Mouse (Mus musculus): ENCODE measurements at regions not wholly inside any gene's neighbourhood (a gene's known extent, or its start where the extent isn't known, plus 50 kb on each side); places are given as distances from the start of the nearest gene placed in this dataset.
"Not testable (repeated sequence)": the region's sequence is repeated elsewhere in the genome, so short reads cannot be mapped to it uniquely, and the experiment has no call there.

DNA sequence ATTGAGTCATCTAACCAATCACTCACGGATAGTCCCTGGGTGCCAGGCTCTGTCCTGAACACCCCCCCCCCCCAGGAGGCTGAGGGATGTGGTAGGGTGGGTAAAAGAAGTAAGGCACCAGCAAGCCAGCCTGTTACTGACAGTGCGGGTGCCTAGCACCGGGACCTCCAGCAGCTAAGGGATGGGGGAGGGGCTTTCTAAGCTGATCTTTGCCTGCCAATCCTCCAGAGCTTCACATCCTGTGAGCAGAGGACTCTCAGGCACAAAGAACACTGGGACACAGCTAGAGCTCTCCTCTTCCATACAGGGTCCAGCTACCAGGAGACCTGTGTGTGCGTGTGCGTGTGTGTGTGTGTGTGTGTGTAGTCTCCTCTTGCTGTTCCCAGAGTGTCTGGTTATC, 215.9 kb downstream of the Matn1 start:
- DNase-seq (ENCODE audit: low spot score, missing footprints): peak; percentile 89
- Histone ChIP-seq H3K4me1 (ENCODE audit: control insufficient read depth, insufficient read depth, low read length) (peaks cover 18% of the 10 kb centered on the region), H3K9me3 (ENCODE audit: control insufficient read depth, low read length) (no peaks in the 10 kb centered on the region), H3K36me3 (ENCODE audit: control insufficient read depth, insufficient read depth, low read length) (no peaks in the 10 kb centered on the region), H3K27me3 (ENCODE audit: control insufficient read depth, insufficient read depth, low read length) (no peaks in the 10 kb centered on the region), H3K27ac (ENCODE audit: low read depth, low read length) (no peak overlapping the region), H3K9ac (ENCODE audit: low read length) (peak overlapping the region; percentile 5; the same call in 1 of the 2 replicates), H3K4me2 (no peak overlapping the region), H3K4me3 (ENCODE audit: low read depth, low read length) (no peak overlapping the region)
- 19% methylated on average over 5 of the region's 5 CpGs for WGBS
- ATAC-seq (ENCODE audit: low FRiP score): peak; percentile 64

DNA sequence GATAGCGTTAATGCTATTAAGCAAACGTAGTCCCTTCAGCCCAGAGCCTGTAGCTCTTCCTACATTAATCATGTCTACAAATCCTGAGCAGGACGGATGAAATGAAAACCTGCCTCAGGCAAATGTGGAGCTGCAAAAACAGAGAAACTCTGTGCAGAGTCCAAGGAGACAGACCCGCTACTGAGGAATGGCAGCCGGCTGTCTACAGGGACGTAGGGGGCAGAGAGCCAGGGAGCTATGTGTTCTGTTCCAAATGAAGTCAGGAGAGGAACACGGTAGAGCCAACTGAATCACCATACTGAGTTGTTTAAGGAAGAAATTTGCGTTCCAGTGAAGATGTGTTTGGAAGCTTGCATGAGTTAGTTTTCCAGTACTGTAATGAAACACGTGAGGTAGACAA, 217.3 kb downstream of the Matn1 start:
- Histone ChIP-seq H3K27ac (ENCODE audit: low read depth, low read length) (no peak overlapping the region), H3K4me3 (ENCODE audit: low read depth, low read length) (no peak overlapping the region), H3K9me3 (ENCODE audit: control insufficient read depth, low read length) (no peaks in the 10 kb centered on the region), H3K4me1 (ENCODE audit: control insufficient read depth, insufficient read depth, low read length) (peaks cover 18% of the 10 kb centered on the region), H3K4me2 (no peak overlapping the region), H3K27me3 (ENCODE audit: control insufficient read depth, insufficient read depth, low read length) (no peaks in the 10 kb centered on the region), H3K9ac (ENCODE audit: low read length) (no peak overlapping the region), H3K36me3 (ENCODE audit: control insufficient read depth, insufficient read depth, low read length) (no peaks in the 10 kb centered on the region)
- 89% methylated on average over 9 of the region's 9 CpGs for WGBS
- ATAC-seq (ENCODE audit: low FRiP score): no peak
- no peak for DNase-seq (ENCODE audit: low spot score, missing footprints)

DNA sequence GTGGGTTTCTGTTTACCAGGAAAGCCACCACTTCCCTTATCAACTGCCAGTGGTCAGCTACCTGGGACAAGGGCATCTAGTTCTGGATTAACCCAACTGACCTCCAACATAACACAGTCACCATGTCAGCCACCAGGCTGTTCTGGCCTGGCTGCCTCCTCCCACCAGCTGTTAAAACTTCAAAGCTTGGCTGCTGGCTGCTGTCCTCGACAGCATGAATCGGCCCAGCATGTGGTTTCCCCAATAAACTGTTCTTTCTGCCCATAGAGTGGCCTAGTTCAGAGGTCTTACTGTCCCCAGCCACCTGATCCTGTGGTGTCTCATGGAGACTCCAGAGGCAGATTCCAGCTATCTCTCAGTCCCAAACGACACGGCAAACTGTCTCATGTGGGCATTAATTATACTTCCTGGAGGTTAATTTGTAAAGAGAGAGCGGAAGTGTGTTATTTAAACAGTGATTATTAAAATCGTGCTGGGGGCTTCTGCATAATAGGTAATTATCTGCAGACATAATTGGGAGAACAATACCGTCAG, 219.7 kb downstream of the Matn1 start:
- no peak for DNase-seq (ENCODE audit: low spot score, missing footprints)
- H3K4me3 ChIP-seq (ENCODE audit: low read depth, low read length): no peak overlapping the region
- 31% methylated on average over 7 of the region's 7 CpGs for WGBS

DNA sequence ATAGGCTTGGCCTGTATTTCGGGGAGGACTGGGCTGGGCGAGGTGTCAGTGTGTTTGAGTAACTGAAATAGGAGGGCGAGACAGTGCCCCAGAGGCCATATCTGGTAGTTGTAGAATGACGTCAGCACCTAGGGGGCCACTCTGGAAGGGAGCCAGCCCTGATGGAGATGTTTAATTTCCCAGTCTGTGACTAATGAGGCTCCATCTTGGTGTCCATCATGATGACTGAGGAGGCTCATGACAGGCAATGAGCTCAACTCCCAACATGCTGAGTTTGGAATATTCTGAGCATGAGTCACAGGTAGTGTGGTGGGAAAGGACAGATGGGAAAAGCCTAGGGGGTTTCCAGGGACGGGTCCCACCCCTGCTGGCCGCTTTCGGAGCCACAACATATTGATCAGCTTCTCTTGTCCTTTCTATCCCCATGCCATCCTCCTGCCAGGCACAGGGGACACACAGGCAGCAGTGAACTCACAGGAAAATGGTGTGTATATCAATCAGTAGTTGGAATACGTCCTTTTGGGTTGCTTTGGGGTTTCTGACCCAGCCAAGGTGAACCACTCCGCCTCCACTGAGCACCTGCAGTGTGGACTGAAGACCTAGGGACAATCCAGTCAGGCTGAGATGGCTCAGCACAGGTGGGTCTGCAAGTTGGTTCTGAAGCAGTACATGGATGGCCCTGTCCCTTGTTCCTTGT, 222.5 kb downstream of the Matn1 start:
- DNase-seq (ENCODE audit: low spot score, missing footprints) (peak; percentile 54), ATAC-seq (ENCODE audit: low FRiP score) (no peak)
- no peak overlapping the region for H3K27ac ChIP-seq (ENCODE audit: low read depth, low read length)
- H3K4me1 ChIP-seq (ENCODE audit: control insufficient read depth, insufficient read depth, low read length): peaks cover 8% of the 10 kb centered on the region
- WGBS: 84% methylated on average over 9 of the region's 9 CpGs
- no peaks in the 10 kb centered on the region for H3K9me3 ChIP-seq (ENCODE audit: control insufficient read depth, low read length)
- no peak overlapping the region for H3K4me3 ChIP-seq (ENCODE audit: low read depth, low read length)
- no peak overlapping the region for H3K9ac ChIP-seq (ENCODE audit: low read length)
- H3K27me3 ChIP-seq (ENCODE audit: control insufficient read depth, insufficient read depth, low read length): no peaks in the 10 kb centered on the region
- no peaks in the 10 kb centered on the region for H3K36me3 ChIP-seq (ENCODE audit: control insufficient read depth, insufficient read depth, low read length)
- H3K4me2 ChIP-seq: no peak overlapping the region

More for the DNA sequence above, 219.7 kb downstream of the Matn1 start:
- H3K4me1 ChIP-seq (ENCODE audit: control insufficient read depth, insufficient read depth, low read length): peaks cover 18% of the 10 kb centered on the region
- no peaks in the 10 kb centered on the region for H3K36me3 ChIP-seq (ENCODE audit: control insufficient read depth, insufficient read depth, low read length)
- H3K27ac ChIP-seq (ENCODE audit: low read depth, low read length): no peak overlapping the region
- H3K4me2 ChIP-seq: no peak overlapping the region
- no peak overlapping the region for H3K9ac ChIP-seq (ENCODE audit: low read length)
- no peaks in the 10 kb centered on the region for H3K27me3 ChIP-seq (ENCODE audit: control insufficient read depth, insufficient read depth, low read length)
- ATAC-seq (ENCODE audit: low FRiP score): no peak
- H3K9me3 ChIP-seq (ENCODE audit: control insufficient read depth, low read length): no peaks in the 10 kb centered on the region

DNA sequence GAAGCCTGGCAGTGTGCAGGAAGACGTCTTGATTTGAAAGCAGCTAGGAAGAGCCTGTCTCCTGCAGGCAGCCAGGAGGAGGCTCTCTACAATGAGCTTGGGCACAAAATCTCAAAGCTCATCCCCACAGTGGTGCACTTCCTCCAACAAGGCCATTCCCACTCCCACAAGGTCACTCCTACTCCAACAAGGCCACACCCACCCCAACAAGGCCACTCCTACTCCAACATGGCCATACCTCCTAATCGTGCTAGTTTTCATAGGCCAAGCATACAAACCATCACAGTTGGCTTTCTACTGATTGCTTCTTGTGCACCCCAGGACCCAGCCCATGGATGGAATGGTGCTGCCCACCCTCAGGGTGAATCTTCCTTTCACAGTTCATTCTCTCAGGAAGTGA, 223.7 kb downstream of the Matn1 start:
- DNase-seq (ENCODE audit: low spot score, missing footprints) (no peak), ATAC-seq (ENCODE audit: low FRiP score) (no peak)
- Histone ChIP-seq H3K4me2 (no peak overlapping the region), H3K4me3 (ENCODE audit: low read depth, low read length) (no peak overlapping the region), H3K4me1 (ENCODE audit: control insufficient read depth, insufficient read depth, low read length) (peaks cover 8% of the 10 kb centered on the region), H3K9ac (ENCODE audit: low read length) (no peak overlapping the region), H3K27me3 (ENCODE audit: control insufficient read depth, insufficient read depth, low read length) (no peaks in the 10 kb centered on the region), H3K36me3 (ENCODE audit: control insufficient read depth, insufficient read depth, low read length) (no peaks in the 10 kb centered on the region), H3K9me3 (ENCODE audit: control insufficient read depth, low read length) (no peaks in the 10 kb centered on the region), H3K27ac (ENCODE audit: low read depth, low read length) (no peak overlapping the region)
- WGBS: 88% methylated on average over 2 of the region's 2 CpGs

DNA sequence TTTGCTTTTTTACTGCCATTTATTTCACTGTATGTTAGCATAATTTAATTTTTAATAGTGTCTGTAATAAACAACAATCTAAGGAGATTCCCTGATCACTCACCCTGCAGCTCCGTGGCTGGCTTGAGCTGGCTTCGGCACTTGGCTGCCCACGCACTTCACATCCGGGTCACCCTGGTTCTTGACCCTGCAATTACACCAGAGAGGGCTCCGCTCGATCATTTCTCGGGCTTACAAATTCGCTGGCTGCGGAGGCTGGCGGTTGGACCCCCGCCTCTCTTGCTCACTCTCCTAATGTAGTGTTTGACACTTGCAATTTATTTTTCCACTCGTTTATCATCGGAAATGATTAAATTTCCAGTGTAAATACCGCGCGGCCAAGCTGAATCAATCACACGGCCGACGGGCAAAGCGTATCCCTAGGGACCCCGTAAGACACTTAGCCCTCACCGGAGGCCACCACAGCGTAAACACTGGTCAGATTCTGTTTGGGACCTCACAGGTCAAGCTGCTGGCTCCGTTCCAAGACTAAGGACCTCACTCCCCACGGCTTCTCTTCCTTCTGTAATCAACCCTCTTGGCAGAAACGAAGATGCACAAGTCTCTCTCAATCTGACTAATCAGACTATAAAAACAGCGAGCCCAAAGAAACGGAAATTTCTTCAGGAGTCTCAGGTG, 229.7 kb downstream of the Matn1 start:
- H3K36me3 ChIP-seq (ENCODE audit: control insufficient read depth, insufficient read depth, low read length): no peaks in the 10 kb centered on the region
- H3K9me3 ChIP-seq (ENCODE audit: control insufficient read depth, low read length): no peaks in the 10 kb centered on the region
- no peak overlapping the region for H3K27ac ChIP-seq (ENCODE audit: low read depth, low read length)
- no peaks in the 10 kb centered on the region for H3K4me1 ChIP-seq (ENCODE audit: control insufficient read depth, insufficient read depth, low read length)
- no peak for DNase-seq (ENCODE audit: low spot score, missing footprints)
- no peak for ATAC-seq (ENCODE audit: low FRiP score)
- H3K4me3 ChIP-seq (ENCODE audit: low read depth, low read length): no peak overlapping the region
- no peaks in the 10 kb centered on the region for H3K27me3 ChIP-seq (ENCODE audit: control insufficient read depth, insufficient read depth, low read length)
- no peak overlapping the region for H3K9ac ChIP-seq (ENCODE audit: low read length)
- 89% methylated on average over 28 of the region's 28 CpGs for WGBS
- H3K4me2 ChIP-seq: no peak overlapping the region

DNA sequence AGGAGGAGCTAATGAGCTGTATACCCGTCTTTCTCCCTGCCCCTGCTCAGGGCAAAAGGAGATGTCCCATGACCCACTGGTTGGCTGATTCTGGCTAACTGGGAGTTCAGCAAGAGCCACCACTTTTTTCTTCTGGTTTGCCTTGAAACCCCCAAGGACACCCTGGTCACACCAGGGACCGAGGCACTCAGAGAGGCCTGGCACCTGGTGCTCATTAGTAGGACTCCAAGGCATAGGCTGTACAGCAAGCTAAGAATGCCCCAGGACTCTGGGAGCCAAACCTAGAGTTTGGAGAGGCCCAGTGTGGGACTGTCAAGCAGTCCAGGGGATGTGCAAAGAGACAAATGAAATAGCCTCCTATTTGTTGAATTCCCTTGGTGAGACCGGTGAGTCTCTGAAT, 232.5 kb downstream of the Matn1 start:
- no peak overlapping the region for H3K27ac ChIP-seq (ENCODE audit: low read depth, low read length)
- DNase-seq (ENCODE audit: low spot score, missing footprints) (no peak), ATAC-seq (ENCODE audit: low FRiP score) (no peak)
- no peaks in the 10 kb centered on the region for H3K4me1 ChIP-seq (ENCODE audit: control insufficient read depth, insufficient read depth, low read length)
- H3K27me3 ChIP-seq (ENCODE audit: control insufficient read depth, insufficient read depth, low read length): no peaks in the 10 kb centered on the region
- H3K36me3 ChIP-seq (ENCODE audit: control insufficient read depth, insufficient read depth, low read length): no peaks in the 10 kb centered on the region
- 56% methylated on average over 3 of the region's 3 CpGs for WGBS
- no peak overlapping the region for H3K9ac ChIP-seq (ENCODE audit: low read length)
- no peaks in the 10 kb centered on the region for H3K9me3 ChIP-seq (ENCODE audit: control insufficient read depth, low read length)
- no peak overlapping the region for H3K4me2 ChIP-seq
- no peak overlapping the region for H3K4me3 ChIP-seq (ENCODE audit: low read depth, low read length)

DNA sequence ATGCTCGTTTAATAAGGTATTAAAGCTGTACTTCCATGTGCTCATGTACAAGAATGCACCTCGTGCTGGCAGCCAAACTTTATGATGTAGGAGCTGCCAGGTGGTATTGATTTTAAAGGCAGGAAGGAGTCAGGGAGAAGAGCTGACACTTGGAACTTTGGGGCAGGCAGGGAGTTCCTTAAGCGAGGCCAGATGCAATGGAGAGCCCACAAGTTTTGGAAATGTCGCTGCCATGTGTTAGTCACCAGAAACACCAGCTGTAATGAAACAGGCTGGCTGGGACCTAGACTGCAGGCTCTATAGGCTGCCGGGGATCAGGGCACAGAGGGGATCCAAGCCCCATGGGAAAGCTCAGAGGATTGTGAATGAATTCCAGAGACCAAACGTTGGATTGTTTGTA, 233.7 kb downstream of the Matn1 start:
- Histone ChIP-seq H3K4me1 (ENCODE audit: control insufficient read depth, insufficient read depth, low read length) (no peaks in the 10 kb centered on the region), H3K36me3 (ENCODE audit: control insufficient read depth, insufficient read depth, low read length) (no peaks in the 10 kb centered on the region), H3K9ac (ENCODE audit: low read length) (no peak overlapping the region), H3K9me3 (ENCODE audit: control insufficient read depth, low read length) (no peaks in the 10 kb centered on the region), H3K4me2 (no peak overlapping the region), H3K4me3 (ENCODE audit: low read depth, low read length) (no peak overlapping the region), H3K27me3 (ENCODE audit: control insufficient read depth, insufficient read depth, low read length) (no peaks in the 10 kb centered on the region), H3K27ac (ENCODE audit: low read depth, low read length) (no peak overlapping the region)
- WGBS: 59% methylated on average over 6 of the region's 6 CpGs
- DNase-seq (ENCODE audit: low spot score, missing footprints) (no peak), ATAC-seq (ENCODE audit: low FRiP score) (no peak)

DNA sequence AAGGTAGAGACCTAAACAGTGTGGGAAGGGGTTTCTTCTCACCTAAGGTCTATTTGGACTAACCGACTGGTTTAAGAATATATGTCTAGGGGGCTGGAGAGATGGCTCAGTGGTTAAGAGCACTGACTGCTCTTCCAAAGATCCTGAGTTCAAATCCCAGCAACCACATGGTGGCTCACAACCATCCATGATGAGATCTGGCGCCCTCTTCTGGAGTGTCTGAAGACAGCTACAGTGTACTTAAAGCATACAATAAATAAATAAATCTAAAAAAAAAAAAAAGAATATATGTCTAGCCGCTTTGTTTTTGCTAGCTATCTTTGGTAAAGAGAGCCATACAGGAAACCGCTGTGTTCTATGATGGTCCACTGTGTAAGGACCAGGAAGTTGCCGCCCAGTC, 234.5 kb downstream of the Matn1 start:
- not testable (repeated sequence) for H3K27me3 ChIP-seq (ENCODE audit: control insufficient read depth, insufficient read depth, low read length); H3K4me3 ChIP-seq (ENCODE audit: low read depth, low read length); ATAC-seq (ENCODE audit: low FRiP score); DNase-seq (ENCODE audit: low spot score, missing footprints); H3K27ac ChIP-seq (ENCODE audit: low read depth, low read length); H3K4me1 ChIP-seq (ENCODE audit: control insufficient read depth, insufficient read depth, low read length); H3K9ac ChIP-seq (ENCODE audit: low read length); H3K4me2 ChIP-seq; H3K9me3 ChIP-seq (ENCODE audit: control insufficient read depth, low read length); H3K36me3 ChIP-seq (ENCODE audit: control insufficient read depth, insufficient read depth, low read length)
- 79% methylated on average over 5 of the region's 5 CpGs for WGBS
